Mouse (Mus musculus): Measurements from ENCODE around the gene Unc45b. TPM values are rescaled to one million over a fixed set of nuclear protein-coding genes. Genes with fewer than 3 reads are reported as not detected.

Gene Unc45b
- polyA plus RNA-seq, 1 experiment: 1.0 TPM

DNA sequence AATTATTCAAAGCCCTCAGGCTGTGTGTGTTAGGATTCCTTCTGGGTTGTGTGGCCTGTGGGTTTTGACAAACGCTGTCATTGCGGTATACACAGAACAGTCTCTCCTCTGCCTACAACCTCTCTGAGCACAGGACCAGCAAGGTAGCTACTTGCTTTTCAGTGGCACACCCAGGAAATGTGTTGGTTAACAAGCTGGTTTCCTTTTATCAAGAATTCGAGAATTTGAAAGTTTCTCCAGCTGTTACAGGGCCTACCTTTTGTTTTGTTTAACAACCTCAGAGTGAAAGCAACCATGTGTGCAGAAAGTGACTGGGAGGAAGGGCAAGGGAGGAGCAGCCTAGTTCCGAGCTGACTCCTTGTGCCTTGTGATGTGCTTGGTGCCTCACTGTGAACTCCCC lies 37.1 kb downstream of the Unc45b start:
- H3K36me3 ChIP-seq (ENCODE audit: control insufficient read depth, insufficient read depth, low read length): no peaks in the 10 kb centered on the region
- 55% methylated on average over 4 of the region's 4 CpGs for WGBS
- H3K4me3 ChIP-seq (ENCODE audit: low read depth, low read length): no peak overlapping the region
- no peak overlapping the region for H3K27ac ChIP-seq (ENCODE audit: insufficient read depth, low read depth, low read length)
- peaks cover 4% of the 10 kb centered on the region; the same call in 1 of the 2 replicates for H3K4me1 ChIP-seq (ENCODE audit: control insufficient read depth, insufficient read depth, insufficient read length, low read length)
- H3K27me3 ChIP-seq (ENCODE audit: control insufficient read depth, insufficient read depth, low read length): peaks cover 11% of the 10 kb centered on the region
- TF ChIP-seq CTCF (IDR thresholded peaks at IDR 0.05; ENCODE audit: extremely low read depth, insufficient read length, insufficient replicate concordance, low read depth, low read length) (no peak), POLR2A (IDR thresholded peaks at IDR 0.05; ENCODE audit: low read depth, low read length) (no peak)

- Histone ChIP-seq H3K4me1 (ENCODE audit: control insufficient read depth, insufficient read depth, insufficient read length, low read length) (peaks cover 4% of the 10 kb centered on the region; the same call in 1 of the 2 replicates), H3K27ac (ENCODE audit: insufficient read depth, low read depth, low read length) (peak overlapping the region; percentile 51; the same call in 1 of the 2 replicates), H3K4me3 (ENCODE audit: low read depth, low read length) (no peak overlapping the region), H3K36me3 (ENCODE audit: control insufficient read depth, insufficient read depth, low read length) (no peaks in the 10 kb centered on the region), H3K27me3 (ENCODE audit: control insufficient read depth, insufficient read depth, low read length) (peaks cover 11% of the 10 kb centered on the region)
- 76% methylated on average over 9 of the region's 9 CpGs for WGBS
- TF ChIP-seq POLR2A (IDR thresholded peaks at IDR 0.05; ENCODE audit: low read depth, low read length) (no peak), CTCF (IDR thresholded peaks at IDR 0.05; ENCODE audit: extremely low read depth, insufficient read length, insufficient replicate concordance, low read depth, low read length) (no peak)
These were observed 38.7 kb downstream of the Unc45b start for GRCm38 (mm10) chr11:82949036-82949435.

- no peak for TF ChIP-seq POLR2A (IDR thresholded peaks at IDR 0.05; ENCODE audit: low read depth, low read length)
- Histone ChIP-seq H3K27me3 (ENCODE audit: control insufficient read depth, insufficient read depth, low read length) (peaks cover 11% of the 10 kb centered on the region), H3K27ac (ENCODE audit: insufficient read depth, low read depth, low read length) (peak within 1 kb of the TSS; percentile 67), H3K4me1 (ENCODE audit: control insufficient read depth, insufficient read depth, insufficient read length, low read length) (peaks cover 4% of the 10 kb centered on the region; the same call in 1 of the 2 replicates), H3K4me3 (ENCODE audit: low read depth, low read length) (peak within 1 kb of the TSS; percentile 65), H3K36me3 (ENCODE audit: control insufficient read depth, insufficient read depth, low read length) (no peaks in the 10 kb centered on the region)
- WGBS: 18% methylated on average over 10 of the region's 10 CpGs
These were observed 40.6 kb downstream of the Unc45b start, which contains the start of gene Slfn5 for GRCm38 (mm10) chr11:82950736-82951481. Gene Slfn5 (plus strand): TSS chr11:82951349.

DNA sequence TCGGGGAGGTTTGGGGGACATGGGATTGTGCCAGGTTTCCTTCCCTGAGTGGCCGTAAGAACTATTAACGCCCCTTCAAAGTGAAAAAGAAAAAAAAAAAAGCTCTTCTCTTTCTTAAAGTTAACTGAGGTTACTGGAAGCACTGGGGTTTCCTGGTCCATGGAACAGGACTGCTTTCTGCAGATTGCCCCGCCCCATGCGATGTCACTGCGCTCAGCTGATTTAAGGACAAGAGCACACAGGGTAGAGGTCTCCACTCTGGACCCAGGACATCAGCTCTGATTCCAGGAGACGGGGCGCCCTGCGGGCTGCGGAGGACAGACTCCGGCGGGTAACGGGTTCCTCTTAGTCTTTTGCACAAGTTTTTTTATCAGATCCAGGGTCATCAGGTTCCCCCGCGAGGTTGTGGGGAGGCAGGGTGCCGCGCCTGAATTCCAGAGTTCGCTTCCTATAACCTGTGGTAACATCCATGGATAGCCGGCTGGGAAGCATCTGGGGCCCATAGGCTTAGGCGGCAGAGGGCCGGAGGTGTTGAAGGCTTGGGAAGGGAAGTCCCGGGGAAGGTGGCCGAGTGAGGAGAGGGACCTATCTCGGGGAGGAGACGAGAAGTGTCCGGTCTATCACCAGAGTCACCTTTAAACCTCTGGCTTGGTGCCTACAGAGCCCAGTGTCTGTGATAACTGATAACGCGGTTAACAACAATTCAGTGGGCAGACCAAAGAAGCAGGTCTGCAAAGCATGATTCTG lies 41.7 kb downstream of the Unc45b start:
- peak; percentile 23; the same call in 1 of the 2 replicates for TF ChIP-seq POLR2A (IDR thresholded peaks at IDR 0.05; ENCODE audit: low read depth, low read length)
- no peak for TF ChIP-seq CTCF (IDR thresholded peaks at IDR 0.05; ENCODE audit: extremely low read depth, insufficient read length, insufficient replicate concordance, low read depth, low read length)
- Histone ChIP-seq H3K36me3 (ENCODE audit: control insufficient read depth, insufficient read depth, low read length) (0 out of 2 replicates have a peak, but pooled peaks cover 2% of the 10 kb centered on the region), H3K4me1 (ENCODE audit: control insufficient read depth, insufficient read depth, insufficient read length, low read length) (peaks cover 4% of the 10 kb centered on the region; the same call in 1 of the 2 replicates), H3K27ac (ENCODE audit: insufficient read depth, low read depth, low read length) (peak overlapping the region; percentile 67), H3K27me3 (ENCODE audit: control insufficient read depth, insufficient read depth, low read length) (peaks cover 11% of the 10 kb centered on the region), H3K4me3 (ENCODE audit: low read depth, low read length) (peak overlapping the region; percentile 65)
- 4% methylated on average over 28 of the region's 28 CpGs for WGBS

GRCm38 (mm10) chr11:82952612-82953542 lies 42.5 kb downstream of the Unc45b start:
- no peak for TF ChIP-seq POLR2A (IDR thresholded peaks at IDR 0.05; ENCODE audit: low read depth, low read length)
- no peak for TF ChIP-seq CTCF (IDR thresholded peaks at IDR 0.05; ENCODE audit: extremely low read depth, insufficient read length, insufficient replicate concordance, low read depth, low read length)
- WGBS: 25% methylated on average over 9 of the region's 9 CpGs
- Histone ChIP-seq H3K27me3 (ENCODE audit: control insufficient read depth, insufficient read depth, low read length) (peaks cover 11% of the 10 kb centered on the region), H3K4me1 (ENCODE audit: control insufficient read depth, insufficient read depth, insufficient read length, low read length) (peaks cover 4% of the 10 kb centered on the region; the same call in 1 of the 2 replicates), H3K4me3 (ENCODE audit: low read depth, low read length) (peak overlapping the region; percentile 65), H3K27ac (ENCODE audit: insufficient read depth, low read depth, low read length) (peak overlapping the region; percentile 67), H3K36me3 (ENCODE audit: control insufficient read depth, insufficient read depth, low read length) (0 out of 2 replicates have a peak, but pooled peaks cover 2% of the 10 kb centered on the region)

DNA sequence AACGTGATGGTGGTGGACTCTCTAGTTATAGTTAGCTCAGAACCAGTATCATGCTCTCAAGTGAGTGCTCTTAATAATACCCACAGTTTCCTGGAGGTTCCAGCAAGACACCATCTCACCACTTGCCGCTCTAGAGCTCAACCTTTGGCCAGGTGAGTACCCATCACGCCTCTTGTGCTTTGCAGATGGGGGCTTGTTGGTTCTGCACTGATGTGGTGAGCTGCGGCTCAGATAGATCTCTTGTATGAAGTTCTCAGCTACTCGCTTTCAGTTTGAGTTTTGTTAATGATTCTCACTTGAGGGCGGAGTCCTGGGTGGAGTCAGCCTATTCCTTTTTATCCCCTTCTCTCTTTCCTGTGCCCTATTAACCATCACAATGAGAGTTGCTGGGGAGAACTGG lies 44.3 kb downstream of the Unc45b start:
- Histone ChIP-seq H3K4me3 (ENCODE audit: low read depth, low read length) (no peak overlapping the region), H3K4me1 (ENCODE audit: control insufficient read depth, insufficient read depth, insufficient read length, low read length) (peaks cover 4% of the 10 kb centered on the region; the same call in 1 of the 2 replicates), H3K36me3 (ENCODE audit: control insufficient read depth, insufficient read depth, low read length) (0 out of 2 replicates have a peak, but pooled peaks cover 2% of the 10 kb centered on the region), H3K27me3 (ENCODE audit: control insufficient read depth, insufficient read depth, low read length) (peaks cover 11% of the 10 kb centered on the region), H3K27ac (ENCODE audit: insufficient read depth, low read depth, low read length) (no peak overlapping the region)
- WGBS: 43% methylated on average over 6 of the region's 6 CpGs
- TF ChIP-seq CTCF (IDR thresholded peaks at IDR 0.05; ENCODE audit: extremely low read depth, insufficient read length, insufficient replicate concordance, low read depth, low read length) (no peak), POLR2A (IDR thresholded peaks at IDR 0.05; ENCODE audit: low read depth, low read length) (no peak)

All from small intestine, adult 2 months (tissue).